Mouse (Mus musculus) forebrain, embryonic 13.5 days (tissue): ENCODE data around the gene Myof. TPM values are rescaled to one million over a fixed set of nuclear protein-coding genes. Genes with fewer than 3 reads are reported as not detected.

Experiments used
- ATAC-seq: fragments of 200-750 bp; cut with Nextera tagmentation; 2 replicates; pipeline ENCODE4 v1.8.0; 2017
- H3K27ac ChIP-seq: fragments of 300-500 bp; sonication (generic); 2 replicates; pipeline ENCODE4 v1.5.1; 2015; ENCODE audit warnings: inconsistent platforms, mild to moderate bottlenecking, moderate library complexity
- H3K27me3 ChIP-seq: fragments of 300-500 bp; sonication (generic); 2 replicates; pipeline ENCODE4 v1.6.1; 2015; ENCODE audit warnings: mild to moderate bottlenecking, inconsistent platforms
- H3K36me3 ChIP-seq: fragments of 300-500 bp; sonication (generic); 2 replicates; pipeline ENCODE4 v1.6.1; 2015; ENCODE audit warnings: mild to moderate bottlenecking, inconsistent platforms; ENCODE audit not compliant: poor library complexity, severe bottlenecking
- H3K4me1 ChIP-seq: fragments of 300-500 bp; sonication (generic); 2 replicates; pipeline ENCODE4 v1.6.1; 2015; ENCODE audit warnings: inconsistent platforms
- H3K4me2 ChIP-seq: fragments of 300-500 bp; sonication (generic); 2 replicates; pipeline ENCODE4 v1.6.1; 2015; ENCODE audit warnings: inconsistent platforms, mild to moderate bottlenecking, moderate library complexity
- H3K4me3 ChIP-seq: fragments of 300-500 bp; sonication (generic); 2 replicates; pipeline ENCODE4 v1.5.1; 2015; ENCODE audit warnings: mild to moderate bottlenecking, inconsistent platforms
- H3K9ac ChIP-seq: fragments of 300-500 bp; sonication (generic); 2 replicates; pipeline ENCODE4 v1.6.1; 2015; ENCODE audit warnings: mild to moderate bottlenecking, inconsistent platforms
- H3K9me3 ChIP-seq: fragments of 300-500 bp; sonication (generic); replicated peaks from 2 replicates; pipeline ENCODE4 v1.6.1; 2016; ENCODE audit warnings: inconsistent platforms
- WGBS: fragments of 180-500 bp; shearing (Covaris S2); methylation state at CpG from one replicate; pipeline ENCODE4 v1.1.7; 2015; 5-methylcytosine and 5-hydroxymethylcytosine counted together
- polyA plus RNA-seq: library from polyadenylated mRNA; unstranded; fragments of >200 nt; fragmentation: Nextera tagmentation; extraction: Ambion mirVana; gene quantifications from 2 replicates; pipeline ENCODE4 v1.2.1, GENCODE M21; 2015

The Myof gene
- polyA plus RNA-seq, 1 experiment from 2014 or later: 1.0 TPM

- H3K27ac ChIP-seq: no peak overlapping the region
- H3K4me2 ChIP-seq: no peak overlapping the region
- 90% methylated on average over 3 of the region's 3 CpGs for WGBS
- peaks cover 48% of the 10 kb centered on the region for H3K36me3 ChIP-seq
- H3K4me1 ChIP-seq: no peaks in the 10 kb centered on the region
- ATAC-seq: no peak
- no peaks in the 10 kb centered on the region for H3K27me3 ChIP-seq
- no peak overlapping the region for H3K4me3 ChIP-seq
- no peak overlapping the region for H3K9ac ChIP-seq
- H3K9me3 ChIP-seq: no peaks in the 10 kb centered on the region
Observed at GRCm38 (mm10) chr19:38063201-38063600, 19.8 kb upstream of the Myof start.

GRCm38 (mm10) chr19:38056931-38057330 is 13.6 kb upstream of the Myof start:
- peak overlapping the region; percentile 77; the same call in 1 of the 2 replicates for H3K4me2 ChIP-seq
- no peaks in the 10 kb centered on the region for H3K9me3 ChIP-seq
- H3K27me3 ChIP-seq: no peaks in the 10 kb centered on the region
- H3K4me1 ChIP-seq: peaks cover 27% of the 10 kb centered on the region
- ATAC-seq: no peak
- H3K9ac ChIP-seq: no peak overlapping the region
- no peak overlapping the region for H3K4me3 ChIP-seq
- H3K36me3 ChIP-seq: peaks cover 35% of the 10 kb centered on the region
- WGBS: 93% methylated on average over 8 of the region's 8 CpGs
- no peak overlapping the region for H3K27ac ChIP-seq

GRCm38 (mm10) chr19:38056276-38056675 is 12.9 kb upstream of the Myof start:
- Histone ChIP-seq H3K4me2 (peak overlapping the region; percentile 77), H3K4me3 (peak overlapping the region; percentile 73), H3K9me3 (no peaks in the 10 kb centered on the region), H3K27ac (no peak overlapping the region), H3K4me1 (peaks cover 27% of the 10 kb centered on the region), H3K9ac (peak overlapping the region; percentile 53; the same call in 1 of the 2 replicates), H3K27me3 (no peaks in the 10 kb centered on the region), H3K36me3 (peaks cover 31% of the 10 kb centered on the region)
- no peak for ATAC-seq
- 43% methylated on average over 3 of the region's 3 CpGs for WGBS

GRCm38 (mm10) chr19:38055798-38056197 is 12.4 kb upstream of the Myof start:
- no peaks in the 10 kb centered on the region for H3K9me3 ChIP-seq
- peak overlapping the region; percentile 73 for H3K4me3 ChIP-seq
- 20% methylated on average over 6 of the region's 6 CpGs for WGBS
- H3K4me1 ChIP-seq: peaks cover 27% of the 10 kb centered on the region
- peak overlapping the region; percentile 79 for H3K9ac ChIP-seq
- ATAC-seq: no peak
- H3K27ac ChIP-seq: no peak overlapping the region
- peak overlapping the region; percentile 77 for H3K4me2 ChIP-seq
- peaks cover 26% of the 10 kb centered on the region for H3K36me3 ChIP-seq
- no peaks in the 10 kb centered on the region for H3K27me3 ChIP-seq

GRCm38 (mm10) chr19:38054720-38055192 is 11.4 kb upstream of the Myof start, which contains the start of gene Cep55:
Cep55 (plus strand) TSS chr19:38055011.
- peak within 1 kb of the TSS; percentile 73 for H3K4me3 ChIP-seq
- H3K36me3 ChIP-seq: peaks cover 16% of the 10 kb centered on the region
- H3K9me3 ChIP-seq: no peaks in the 10 kb centered on the region
- WGBS: 0% methylated on average over 36 of the region's 36 CpGs
- peak; percentile 94 for ATAC-seq
- H3K9ac ChIP-seq: peak within 1 kb of the TSS; percentile 79
- peaks cover 27% of the 10 kb centered on the region for H3K4me1 ChIP-seq
- H3K27ac ChIP-seq: peak within 1 kb of the TSS; percentile 35
- H3K27me3 ChIP-seq: no peaks in the 10 kb centered on the region
- H3K4me2 ChIP-seq: peak within 1 kb of the TSS; percentile 77

- Histone ChIP-seq H3K4me1 (peaks cover 27% of the 10 kb centered on the region), H3K4me2 (peak overlapping the region; percentile 77), H3K27ac (no peak overlapping the region), H3K9ac (peak overlapping the region; percentile 41), H3K4me3 (peak overlapping the region; percentile 73), H3K36me3 (peaks cover 12% of the 10 kb centered on the region; the same call in 1 of the 2 replicates), H3K9me3 (no peaks in the 10 kb centered on the region), H3K27me3 (no peaks in the 10 kb centered on the region)
- ATAC-seq: peak; percentile 93
- under 1% methylated on average over 23 of the region's 23 CpGs for WGBS
Observed at GRCm38 (mm10) chr19:38054149-38054719, 10.9 kb upstream of the Myof start.

- Histone ChIP-seq H3K27me3 (no peaks in the 10 kb centered on the region), H3K9ac (peak overlapping the region; percentile 41; the same call in 1 of the 2 replicates), H3K27ac (no peak overlapping the region), H3K4me2 (peak overlapping the region; percentile 77), H3K4me1 (peaks cover 27% of the 10 kb centered on the region), H3K36me3 (peaks cover 9% of the 10 kb centered on the region; the same call in 1 of the 2 replicates), H3K4me3 (peak overlapping the region; percentile 73), H3K9me3 (no peaks in the 10 kb centered on the region)
- no peak for ATAC-seq
- 31% methylated on average over 8 of the region's 8 CpGs for WGBS
Observed at GRCm38 (mm10) chr19:38053227-38054041, 10.1 kb upstream of the Myof start.

GRCm38 (mm10) chr19:38049686-38050085 is 6.3 kb upstream of the Myof start:
- Histone ChIP-seq H3K4me1 (peaks cover 7% of the 10 kb centered on the region), H3K36me3 (no peaks in the 10 kb centered on the region), H3K27me3 (no peaks in the 10 kb centered on the region), H3K9me3 (no peaks in the 10 kb centered on the region), H3K4me2 (no peak overlapping the region), H3K9ac (no peak overlapping the region), H3K27ac (no peak overlapping the region), H3K4me3 (no peak overlapping the region)
- ATAC-seq: no peak
- 97% methylated on average over 1 of the region's 1 CpGs for WGBS

GRCm38 (mm10) chr19:38045198-38045597 is 1.8 kb upstream of the Myof start:
- Histone ChIP-seq H3K9me3 (no peaks in the 10 kb centered on the region), H3K4me2 (no peak overlapping the region), H3K4me3 (no peak overlapping the region), H3K27me3 (peaks cover 31% of the 10 kb centered on the region), H3K36me3 (no peaks in the 10 kb centered on the region), H3K4me1 (peaks cover 19% of the 10 kb centered on the region), H3K9ac (no peak overlapping the region), H3K27ac (no peak overlapping the region)
- no peak for ATAC-seq
- 89% methylated on average over 3 of the region's 3 CpGs for WGBS

GRCm38 (mm10) chr19:38042261-38042722 is 1.1 kb downstream of the Myof start:
- WGBS: 39% methylated on average over 5 of the region's 5 CpGs
- Histone ChIP-seq H3K4me1 (peaks cover 19% of the 10 kb centered on the region), H3K4me2 (no peak overlapping the region), H3K27me3 (peaks cover 31% of the 10 kb centered on the region), H3K9me3 (no peaks in the 10 kb centered on the region), H3K36me3 (no peaks in the 10 kb centered on the region), H3K9ac (no peak overlapping the region), H3K4me3 (no peak overlapping the region), H3K27ac (no peak overlapping the region)
- 0 out of 2 replicates have a peak, but pooled peaks have one; percentile 43 for ATAC-seq

- Histone ChIP-seq H3K9me3 (no peaks in the 10 kb centered on the region), H3K27ac (no peak overlapping the region), H3K4me3 (no peak overlapping the region), H3K27me3 (peaks cover 23% of the 10 kb centered on the region), H3K9ac (no peak overlapping the region), H3K4me1 (peaks cover 12% of the 10 kb centered on the region), H3K36me3 (no peaks in the 10 kb centered on the region), H3K4me2 (no peak overlapping the region)
- 85% methylated on average over 2 of the region's 2 CpGs for WGBS
- no peak for ATAC-seq
Observed at GRCm38 (mm10) chr19:38038267-38038666, 5.1 kb downstream of the Myof start.

GRCm38 (mm10) chr19:38035766-38036165 is 7.6 kb downstream of the Myof start:
- no peak for ATAC-seq
- no peaks in the 10 kb centered on the region for H3K36me3 ChIP-seq
- H3K27ac ChIP-seq: no peak overlapping the region
- no peaks in the 10 kb centered on the region for H3K4me1 ChIP-seq
- 82% methylated on average over 2 of the region's 2 CpGs for WGBS
- H3K4me2 ChIP-seq: no peak overlapping the region
- no peak overlapping the region for H3K9ac ChIP-seq
- no peak overlapping the region for H3K4me3 ChIP-seq
- H3K9me3 ChIP-seq: no peaks in the 10 kb centered on the region
- peaks cover under 1% of the 10 kb centered on the region; the same call in 1 of the 2 replicates for H3K27me3 ChIP-seq
